Mouse (Mus musculus): ENCODE data around the gene Sycp2l. TPM values are rescaled to one million over a fixed set of nuclear protein-coding genes. Genes with fewer than 3 reads are reported as not detected.

The Sycp2l gene
- polyA plus RNA-seq, 1 experiment from 2014 or later = not detected

DNA sequence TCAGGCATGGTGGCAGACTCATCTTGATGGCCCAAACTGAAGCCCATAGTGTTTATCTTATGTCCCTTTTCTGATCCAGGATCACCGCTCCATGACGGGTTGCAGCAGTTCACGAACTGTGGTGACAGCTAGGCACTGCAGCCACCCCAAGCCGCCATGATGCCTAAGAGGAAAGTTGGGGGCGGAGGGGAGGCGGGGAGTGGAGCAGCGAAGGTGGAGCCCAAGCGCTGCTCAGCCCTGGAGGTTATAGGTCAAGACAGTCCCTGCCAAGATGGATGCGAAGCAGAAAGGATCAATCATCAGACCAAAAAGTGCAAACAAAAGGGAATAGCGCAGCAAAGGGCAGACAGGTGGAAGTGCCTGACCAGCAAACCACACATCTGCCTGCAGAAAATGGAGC, 22.8 kb upstream of the Sycp2l start:
- Histone ChIP-seq H3K27ac (no peak overlapping the region), H3K9me3 (no peaks in the 10 kb centered on the region), H3K9ac (replicated peaks) (no peak overlapping the region), H3K27me3 (peaks cover 7% of the 10 kb centered on the region), H3K4me3 (replicated peaks) (no peak overlapping the region), H3K36me3 (no peaks in the 10 kb centered on the region), H3K4me2 (peak overlapping the region; percentile 15; the same call in 1 of the 2 replicates), H3K4me1 (replicated peaks) (no peaks in the 10 kb centered on the region)
- WGBS = 24% methylated on average over 10 of the region's 10 CpGs
- no peak for ATAC-seq (ENCODE audit: insufficient number of reproducible peaks, insufficient read depth, low FRiP score, low TSS enrichment, low read depth)

DNA sequence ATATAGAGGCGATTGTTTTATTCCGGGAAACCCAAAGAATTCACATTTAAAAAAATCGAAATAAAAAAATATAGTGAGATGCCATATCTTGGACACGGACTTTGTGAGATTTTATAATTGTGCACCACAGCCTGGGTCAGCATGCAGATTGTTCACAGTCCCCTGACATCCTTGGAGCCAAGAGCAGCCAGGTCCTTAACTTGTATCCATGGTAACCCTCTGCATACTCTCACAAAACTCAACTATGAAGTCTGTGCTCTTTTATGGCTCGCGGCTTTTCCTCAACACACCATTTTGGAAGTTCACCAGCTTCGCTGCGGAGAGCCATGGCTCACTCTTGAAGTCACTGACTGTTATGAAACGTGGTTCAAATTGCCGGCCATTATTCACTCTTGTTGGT, 19.9 kb upstream of the Sycp2l start:
- Histone ChIP-seq H3K27me3 (peaks cover 7% of the 10 kb centered on the region), H3K9ac (replicated peaks) (no peak overlapping the region), H3K4me1 (replicated peaks) (no peaks in the 10 kb centered on the region), H3K4me2 (no peak overlapping the region), H3K36me3 (no peaks in the 10 kb centered on the region), H3K4me3 (replicated peaks) (no peak overlapping the region), H3K27ac (no peak overlapping the region), H3K9me3 (no peaks in the 10 kb centered on the region)
- WGBS = 86% methylated on average over 10 of the region's 10 CpGs
- no peak for ATAC-seq (ENCODE audit: insufficient number of reproducible peaks, insufficient read depth, low FRiP score, low TSS enrichment, low read depth)

DNA sequence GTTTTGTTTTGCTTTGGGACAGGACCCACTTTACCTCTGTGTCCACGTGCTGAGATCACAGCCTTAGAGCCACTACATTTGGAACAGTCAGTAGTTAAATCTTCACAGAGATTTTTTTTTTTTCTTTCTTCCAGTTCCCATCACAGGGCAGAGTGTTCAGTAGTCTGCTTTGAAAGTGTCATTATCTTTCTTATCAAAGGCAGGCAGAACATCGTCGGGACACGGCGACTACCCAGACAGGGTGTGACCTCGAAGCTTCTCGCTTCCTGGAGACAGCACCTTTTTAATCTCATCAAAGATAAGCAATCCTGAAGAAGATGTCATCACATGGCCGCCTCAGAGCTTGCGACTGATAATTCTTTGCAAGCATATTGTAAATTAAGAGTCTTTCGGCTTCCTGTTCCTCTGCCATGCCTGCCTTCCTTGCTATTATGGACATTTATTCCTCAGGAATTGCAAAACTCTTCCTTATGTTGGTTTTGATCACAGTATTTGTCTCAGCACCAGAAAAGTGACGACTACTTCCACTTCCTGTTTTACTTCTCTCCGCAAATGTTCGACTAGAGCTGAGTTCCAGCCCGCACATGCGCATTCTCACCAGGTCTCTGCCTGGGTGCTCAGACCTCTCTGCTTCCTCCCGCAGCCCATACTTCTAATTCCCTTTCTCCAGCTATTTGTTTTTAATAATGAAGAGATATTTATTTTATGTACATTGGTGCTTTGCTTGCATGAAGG, 16.6 kb upstream of the Sycp2l start:
- no peaks in the 10 kb centered on the region for H3K9me3 ChIP-seq
- no peak overlapping the region for H3K4me3 ChIP-seq (replicated peaks)
- no peaks in the 10 kb centered on the region for H3K4me1 ChIP-seq (replicated peaks)
- WGBS = 73% methylated on average over 16 of the region's 16 CpGs
- H3K9ac ChIP-seq (replicated peaks) = no peak overlapping the region
- no peaks in the 10 kb centered on the region for H3K27me3 ChIP-seq
- no peak overlapping the region for H3K4me2 ChIP-seq
- no peak overlapping the region for H3K27ac ChIP-seq
- ATAC-seq (ENCODE audit: insufficient number of reproducible peaks, insufficient read depth, low FRiP score, low TSS enrichment, low read depth) = no peak
- no peaks in the 10 kb centered on the region for H3K36me3 ChIP-seq

DNA sequence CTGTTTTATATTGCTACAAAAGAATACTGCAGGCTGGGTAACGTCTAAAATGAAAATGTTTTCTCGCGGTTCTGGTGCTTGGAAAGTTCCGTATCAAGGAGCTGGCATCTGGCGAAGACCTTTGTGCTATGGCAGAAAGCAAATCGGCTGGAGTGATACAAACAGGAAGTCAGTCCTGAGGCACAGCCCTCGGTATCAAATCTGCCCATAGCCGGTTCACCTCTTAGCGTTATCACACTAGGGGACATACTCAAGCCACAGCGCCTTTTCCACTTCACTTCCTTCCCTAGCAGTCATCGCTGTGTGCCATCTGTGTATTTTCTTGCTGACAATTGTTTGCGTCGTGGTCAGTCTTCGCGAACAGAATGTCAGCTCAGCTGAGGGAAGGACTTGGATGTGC, 15.8 kb upstream of the Sycp2l start:
- ATAC-seq (ENCODE audit: insufficient number of reproducible peaks, insufficient read depth, low FRiP score, low TSS enrichment, low read depth) = no peak

DNA sequence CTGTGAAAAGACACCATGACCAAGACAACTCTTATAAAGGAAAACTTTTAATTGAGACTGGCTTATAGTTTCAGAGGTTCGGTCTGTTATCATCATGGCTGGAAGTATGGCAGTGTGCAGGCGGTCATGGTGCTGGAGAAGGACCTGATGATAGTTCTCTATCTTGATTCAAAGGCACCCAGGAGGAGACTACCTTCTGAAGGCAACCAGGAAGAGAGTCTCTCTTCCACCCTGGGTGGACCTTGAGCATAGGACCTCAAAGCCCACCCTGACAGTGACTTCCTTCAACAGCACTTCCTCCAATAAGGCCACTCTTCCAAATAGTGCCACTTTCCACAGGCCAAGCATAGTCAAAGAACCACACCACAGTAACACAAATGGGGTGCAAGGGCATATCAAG, 14.1 kb upstream of the Sycp2l start:
- Histone ChIP-seq H3K27me3 (no peaks in the 10 kb centered on the region), H3K4me1 (replicated peaks) (no peaks in the 10 kb centered on the region), H3K9ac (replicated peaks) (no peak overlapping the region), H3K27ac (no peak overlapping the region), H3K4me2 (no peak overlapping the region), H3K4me3 (replicated peaks) (no peak overlapping the region), H3K9me3 (no peaks in the 10 kb centered on the region), H3K36me3 (no peaks in the 10 kb centered on the region)
- ATAC-seq (ENCODE audit: insufficient number of reproducible peaks, insufficient read depth, low FRiP score, low TSS enrichment, low read depth) = no peak
- 81% methylated on average over 2 of the region's 2 CpGs for WGBS

More for the DNA sequence above, 15.8 kb upstream of the Sycp2l start:
- 87% methylated on average over 15 of the region's 15 CpGs for WGBS
- no peaks in the 10 kb centered on the region for H3K27me3 ChIP-seq
- H3K4me3 ChIP-seq (replicated peaks) = no peak overlapping the region
- H3K9me3 ChIP-seq = no peaks in the 10 kb centered on the region
- no peak overlapping the region for H3K4me2 ChIP-seq
- H3K36me3 ChIP-seq = no peaks in the 10 kb centered on the region
- H3K27ac ChIP-seq = no peak overlapping the region
- H3K4me1 ChIP-seq (replicated peaks) = no peaks in the 10 kb centered on the region
- H3K9ac ChIP-seq (replicated peaks) = no peak overlapping the region

DNA sequence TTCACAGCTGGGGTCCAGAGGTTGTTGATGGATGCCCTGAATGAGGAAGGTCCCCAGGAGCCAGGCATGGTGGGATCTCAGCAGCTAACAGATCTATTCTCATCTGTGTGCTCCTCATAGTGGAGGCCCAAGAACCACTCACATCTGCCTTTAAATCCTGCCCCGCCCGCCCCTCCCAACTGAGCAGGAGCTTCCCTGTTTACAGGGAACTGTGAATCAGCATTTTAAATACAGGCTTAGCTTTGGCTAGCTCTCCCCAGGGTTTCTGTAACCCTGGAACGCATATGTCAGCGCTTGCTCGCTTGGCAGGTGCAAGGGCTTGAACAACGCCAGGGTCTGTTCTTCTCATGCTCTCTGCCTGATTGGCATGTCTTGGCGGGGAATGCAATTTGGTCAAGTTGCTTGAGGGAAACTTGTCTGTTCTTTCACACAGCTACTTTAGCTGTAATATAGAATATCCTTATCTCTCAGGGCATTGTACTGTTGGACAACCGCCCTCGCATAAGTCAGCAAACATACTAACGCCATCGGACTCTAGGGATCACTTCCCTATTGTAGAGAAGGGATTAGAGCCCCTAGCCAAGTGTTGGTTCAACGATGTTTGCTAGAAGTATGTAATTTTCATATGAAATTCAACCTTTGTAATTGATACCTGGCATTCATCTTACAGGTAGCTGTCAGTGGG, 10.1 kb upstream of the Sycp2l start:
- WGBS = 72% methylated on average over 12 of the region's 12 CpGs
- no peaks in the 10 kb centered on the region for H3K9me3 ChIP-seq

DNA sequence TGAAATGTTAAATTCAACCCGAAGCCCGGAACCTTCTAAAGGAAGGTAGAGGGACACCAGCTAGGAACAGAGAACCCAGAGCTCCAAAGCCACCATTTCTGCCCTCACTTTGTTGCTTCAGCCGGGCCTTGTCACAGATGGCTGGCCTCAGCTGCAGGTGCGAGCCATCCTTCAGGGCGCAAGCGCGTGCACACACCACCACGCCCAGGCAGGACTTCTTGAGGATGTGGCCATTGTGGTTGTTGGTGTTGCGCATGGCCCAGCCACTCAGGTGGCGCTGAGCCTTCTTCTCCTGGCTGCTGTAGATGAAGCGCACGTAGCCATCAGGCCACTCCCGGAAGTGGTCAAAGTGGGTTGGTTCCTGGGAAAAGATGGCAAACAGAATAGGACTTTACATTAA, 8.6 kb upstream of the Sycp2l start:
- WGBS = 94% methylated on average over 13 of the region's 13 CpGs
- H3K4me2 ChIP-seq = no peak overlapping the region
- no peaks in the 10 kb centered on the region for H3K9me3 ChIP-seq
- ATAC-seq (ENCODE audit: insufficient number of reproducible peaks, insufficient read depth, low FRiP score, low TSS enrichment, low read depth) = no peak
- no peaks in the 10 kb centered on the region for H3K27me3 ChIP-seq
- H3K4me1 ChIP-seq (replicated peaks) = no peaks in the 10 kb centered on the region
- H3K27ac ChIP-seq = no peak overlapping the region
- no peak overlapping the region for H3K9ac ChIP-seq (replicated peaks)
- H3K4me3 ChIP-seq (replicated peaks) = no peak overlapping the region
- no peaks in the 10 kb centered on the region for H3K36me3 ChIP-seq

More for the DNA sequence above, 10.1 kb upstream of the Sycp2l start:
- ATAC-seq (ENCODE audit: insufficient number of reproducible peaks, insufficient read depth, low FRiP score, low TSS enrichment, low read depth) = no peak
- H3K9ac ChIP-seq (replicated peaks) = no peak overlapping the region
- H3K27me3 ChIP-seq = no peaks in the 10 kb centered on the region
- no peaks in the 10 kb centered on the region for H3K36me3 ChIP-seq
- H3K4me1 ChIP-seq (replicated peaks) = no peaks in the 10 kb centered on the region
- H3K27ac ChIP-seq = no peak overlapping the region
- no peak overlapping the region for H3K4me3 ChIP-seq (replicated peaks)
- no peak overlapping the region for H3K4me2 ChIP-seq

DNA sequence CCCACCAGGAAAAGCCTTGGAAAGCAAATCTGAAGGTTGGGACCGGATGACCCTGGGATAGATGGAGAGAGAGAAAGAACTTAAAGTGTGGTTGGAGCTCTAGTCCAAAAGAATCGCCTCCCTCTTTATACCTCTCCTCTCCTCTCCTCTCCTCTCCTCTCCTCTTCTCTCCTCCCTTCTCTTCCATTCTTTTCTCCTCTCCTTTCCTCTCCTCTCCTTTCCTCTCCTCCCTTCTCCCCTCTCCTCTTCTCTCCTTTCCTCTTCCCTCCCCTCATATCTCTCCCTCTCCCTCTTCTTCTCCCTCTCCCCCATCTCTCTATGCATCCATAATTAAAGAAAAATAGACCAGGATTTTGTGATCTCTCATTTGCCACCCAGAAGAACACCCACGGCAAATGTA, 3.2 kb upstream of the Sycp2l start, which contains the start of gene Gcm2:
Gene Gcm2 (minus strand): TSS at position 101 of the 400 bp plus-strand sequence.
- Histone ChIP-seq H3K36me3 (no peaks in the 10 kb centered on the region), H3K4me2 (no peak within 1 kb of the TSS), H3K9me3 (no peaks in the 10 kb centered on the region), H3K27ac (no peak within 1 kb of the TSS), H3K4me3 (replicated peaks) (no peak within 1 kb of the TSS), H3K9ac (replicated peaks) (no peak within 1 kb of the TSS), H3K4me1 (replicated peaks) (peaks cover 4% of the 10 kb centered on the region; the same call in 1 of the 2 replicates), H3K27me3 (peaks cover 27% of the 10 kb centered on the region)
- 83% methylated on average over 3 of the region's 3 CpGs for WGBS
- ATAC-seq (ENCODE audit: insufficient number of reproducible peaks, insufficient read depth, low FRiP score, low TSS enrichment, low read depth) = no peak

DNA sequence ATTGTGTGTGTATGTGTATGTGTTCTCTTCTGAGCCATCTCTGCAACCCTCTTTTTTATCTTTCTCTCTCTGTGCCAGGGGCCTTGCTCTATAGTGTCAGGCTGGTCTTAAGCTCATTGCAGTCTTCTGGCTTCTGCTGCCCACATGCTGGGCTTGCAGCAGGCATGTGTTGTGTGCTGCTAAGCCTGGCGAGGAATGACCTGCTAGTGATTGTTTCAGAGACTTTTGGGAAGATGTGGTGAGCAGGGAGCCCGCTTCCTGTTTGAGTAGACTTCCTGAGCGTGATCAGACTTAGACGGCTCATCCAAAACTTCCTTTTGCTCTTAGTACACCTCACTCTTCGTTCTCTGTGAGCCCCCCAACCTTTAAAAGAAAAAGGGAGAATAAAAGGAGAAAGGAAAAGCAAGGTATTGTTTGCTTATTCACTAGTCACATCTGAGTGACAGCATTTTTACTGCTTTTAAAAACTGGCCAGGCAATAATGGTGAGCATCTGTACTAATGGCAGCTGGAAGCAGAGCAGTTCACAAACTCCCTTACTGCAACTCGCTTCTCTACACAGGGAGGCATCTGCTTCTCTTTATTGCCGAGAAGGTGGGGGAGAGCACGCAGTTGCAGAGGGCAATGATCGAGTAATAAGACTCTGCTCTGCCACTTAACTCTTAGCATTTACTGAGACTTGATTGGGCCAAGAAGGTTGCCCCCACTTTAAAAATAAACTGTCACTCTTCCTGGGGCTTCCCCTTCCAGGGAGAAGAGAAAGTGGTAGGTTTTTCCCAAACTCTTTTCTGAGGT, 5.2 kb downstream of the Sycp2l start:
- H3K9me3 ChIP-seq = no peaks in the 10 kb centered on the region
- H3K36me3 ChIP-seq = no peaks in the 10 kb centered on the region
- H3K4me2 ChIP-seq = no peak overlapping the region
- no peak for ATAC-seq (ENCODE audit: insufficient number of reproducible peaks, insufficient read depth, low FRiP score, low TSS enrichment, low read depth)
- H3K9ac ChIP-seq (replicated peaks) = no peak overlapping the region
- peaks cover 9% of the 10 kb centered on the region for H3K27me3 ChIP-seq
- H3K4me3 ChIP-seq (replicated peaks) = no peak overlapping the region
- peak overlapping the region; percentile 67 for H3K27ac ChIP-seq
- WGBS = 22% methylated on average over 9 of the region's 9 CpGs
- H3K4me1 ChIP-seq (replicated peaks) = peaks cover 5% of the 10 kb centered on the region; the same call in 1 of the 2 replicates

DNA sequence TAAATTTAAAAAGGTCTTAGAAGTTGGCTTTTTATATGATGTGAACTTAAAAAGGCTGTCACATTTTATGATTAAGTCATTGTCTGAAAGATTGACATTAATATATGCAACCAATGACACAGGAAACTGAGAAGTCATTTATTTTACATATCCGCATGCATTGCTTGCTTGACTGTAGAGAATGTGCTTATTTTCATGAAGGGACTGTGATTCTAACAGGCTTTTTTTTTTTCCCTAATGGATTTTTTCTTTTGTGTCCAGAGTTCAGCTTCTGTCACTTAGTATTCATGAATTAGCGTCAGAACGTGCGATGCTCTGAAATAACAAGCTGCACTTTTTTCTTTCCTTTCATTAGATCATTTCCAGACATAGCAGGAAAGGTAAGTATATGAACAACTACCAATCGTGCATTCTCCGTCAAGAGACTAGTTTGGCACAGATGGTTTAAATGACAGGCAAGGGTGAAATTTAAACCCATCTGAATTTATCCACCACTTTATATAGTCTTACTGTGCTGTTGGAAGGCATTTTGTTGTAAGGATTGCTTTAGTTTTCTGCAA, 9.6 kb downstream of the Sycp2l start:
- no peak overlapping the region for H3K27ac ChIP-seq
- H3K4me1 ChIP-seq (replicated peaks) = peaks cover 5% of the 10 kb centered on the region; the same call in 1 of the 2 replicates
- no peaks in the 10 kb centered on the region for H3K9me3 ChIP-seq
- no peaks in the 10 kb centered on the region for H3K36me3 ChIP-seq
- H3K27me3 ChIP-seq = no peaks in the 10 kb centered on the region
- H3K4me3 ChIP-seq (replicated peaks) = no peak overlapping the region
- 80% methylated on average over 6 of the region's 6 CpGs for whole genome bisulfite sequencing
- H3K9ac ChIP-seq (replicated peaks) = no peak overlapping the region
- ATAC-seq (ENCODE audit: insufficient number of reproducible peaks, insufficient read depth, low FRiP score, low TSS enrichment, low read depth) = no peak
- H3K4me2 ChIP-seq = no peak overlapping the region

DNA sequence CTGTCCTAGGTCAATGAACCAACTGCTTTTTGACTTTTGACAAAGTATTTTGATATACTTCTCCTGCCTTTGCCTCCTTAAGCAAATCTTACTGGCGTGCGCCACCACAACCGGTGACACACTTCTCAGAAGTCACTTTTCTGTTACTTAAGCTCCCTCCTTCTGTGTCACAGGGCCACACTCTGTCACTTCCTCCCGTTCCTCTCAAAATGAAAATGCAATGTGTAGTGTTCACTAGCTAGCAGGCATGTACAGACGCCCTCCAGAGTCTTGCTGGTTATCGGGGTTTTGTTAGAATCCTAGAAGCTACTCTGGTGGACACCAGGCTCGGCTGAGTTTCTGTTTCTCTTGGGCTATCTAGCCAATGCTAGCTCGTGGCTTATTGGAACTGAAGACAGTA, 14.2 kb downstream of the Sycp2l start:
- WGBS = 86% methylated on average over 8 of the region's 8 CpGs

More for the DNA sequence above, 14.2 kb downstream of the Sycp2l start:
- H3K9ac ChIP-seq (replicated peaks) = no peak overlapping the region
- no peak overlapping the region for H3K27ac ChIP-seq
- no peaks in the 10 kb centered on the region for H3K4me1 ChIP-seq (replicated peaks)
- ATAC-seq (ENCODE audit: insufficient number of reproducible peaks, insufficient read depth, low FRiP score, low TSS enrichment, low read depth) = no peak
- H3K27me3 ChIP-seq = no peaks in the 10 kb centered on the region
- no peak overlapping the region for H3K4me3 ChIP-seq (replicated peaks)
- no peaks in the 10 kb centered on the region for H3K9me3 ChIP-seq
- no peak overlapping the region for H3K4me2 ChIP-seq
- H3K36me3 ChIP-seq = no peaks in the 10 kb centered on the region

All from limb, embryonic 12.5 days (tissue).